Mouse (Mus musculus) C2C12 (cell line): ENCODE measurements around the gene Usp35. TPM values are rescaled to one million over a fixed set of nuclear protein-coding genes. Genes with fewer than 3 reads are reported as not detected.

Experiments
- H3K27me3 ChIP-seq: one replicate; pipeline ENCODE4 v1.6.1; 2011; ENCODE audit not compliant: control insufficient read depth, insufficient read depth, insufficient read length
- H3K36me3 ChIP-seq: one replicate; pipeline ENCODE4 v1.6.1; 2011; ENCODE audit not compliant: control insufficient read depth, insufficient read depth
- H3K4me3 ChIP-seq: one replicate; pipeline ENCODE4 v1.5.1; 2011; ENCODE audit warnings: mild to moderate bottlenecking, control low read depth; ENCODE audit not compliant: poor library complexity, insufficient read depth, severe bottlenecking
- H3K79me2 ChIP-seq: one replicate; pipeline ENCODE4 v1.6.1; 2011; ENCODE audit not compliant: control insufficient read depth, insufficient read depth
- H3K79me3 ChIP-seq: one replicate; pipeline ENCODE4 v1.6.1; 2011; ENCODE audit warnings: low read depth, control low read depth
- H3ac ChIP-seq: one replicate; pipeline ENCODE3; 2011; ENCODE audit warnings: low read depth; ENCODE audit not compliant: control insufficient read depth, insufficient read length
- CEBPB ChIP-seq: IDR thresholded peaks from one replicate; pipeline ENCODE4 v1.6.1; 2011; ENCODE audit warnings: low read depth, mild to moderate bottlenecking, control low read depth, moderate library complexity
- CTCF ChIP-seq: IDR thresholded peaks from one replicate; pipeline ENCODE4 v1.5.1; 2011; ENCODE audit not compliant: control insufficient read depth, insufficient read depth, insufficient read length
- FOSL1 ChIP-seq: IDR thresholded peaks from one replicate; pipeline ENCODE4 v1.8.0; 2011; ENCODE audit warnings: mild to moderate bottlenecking, low read length; ENCODE audit not compliant: poor library complexity, insufficient read depth, severe bottlenecking
- MAX ChIP-seq: IDR thresholded peaks from one replicate; pipeline ENCODE4 v1.6.1; 2011; ENCODE audit warnings: mild to moderate bottlenecking, control low read depth
- MYOD1 ChIP-seq: IDR thresholded peaks from one replicate; pipeline ENCODE4 v1.6.1; 2011; ENCODE audit warnings: low read depth; ENCODE audit not compliant: control insufficient read depth, insufficient read length
- MYOG ChIP-seq: IDR thresholded peaks from one replicate; pipeline ENCODE4 v1.6.1; 2011; ENCODE audit not compliant: control insufficient read depth, insufficient read length; ENCODE audit errors: extremely low read depth
- USF1 ChIP-seq: IDR thresholded peaks from one replicate; pipeline ENCODE4 v1.6.1; 2011; ENCODE audit warnings: low read depth, mild to moderate bottlenecking, control low read depth, moderate library complexity
- polyA plus RNA-seq: library from polyadenylated mRNA; unstranded; fragments of >200 nt; fragmentation: generic; extraction: Trizol; gene quantifications from one replicate; pipeline ENCODE4 v1.2.1, GENCODE M21; 2012; ENCODE audit warnings: missing spikeins

The Usp35 gene
- polyA plus RNA-seq, 1 experiment: 1.1 TPM

GRCm38 (mm10) chr7:97314646-97315045 lies 17.2 kb downstream of the Usp35 start:
- TF ChIP-seq MAX (no peak), FOSL1 (no peak), CTCF (no peak), CEBPB (no peak), MYOD1 (no peak), USF1 (no peak), MYOG (no peak)
- Histone ChIP-seq H3K79me3 (no peaks in the 10 kb centered on the region), H3K27me3 (no peaks in the 10 kb centered on the region), H3K79me2 (no peaks in the 10 kb centered on the region), H3ac (no peak overlapping the region), H3K4me3 (no peak overlapping the region), H3K36me3 (no peaks in the 10 kb centered on the region)

DNA sequence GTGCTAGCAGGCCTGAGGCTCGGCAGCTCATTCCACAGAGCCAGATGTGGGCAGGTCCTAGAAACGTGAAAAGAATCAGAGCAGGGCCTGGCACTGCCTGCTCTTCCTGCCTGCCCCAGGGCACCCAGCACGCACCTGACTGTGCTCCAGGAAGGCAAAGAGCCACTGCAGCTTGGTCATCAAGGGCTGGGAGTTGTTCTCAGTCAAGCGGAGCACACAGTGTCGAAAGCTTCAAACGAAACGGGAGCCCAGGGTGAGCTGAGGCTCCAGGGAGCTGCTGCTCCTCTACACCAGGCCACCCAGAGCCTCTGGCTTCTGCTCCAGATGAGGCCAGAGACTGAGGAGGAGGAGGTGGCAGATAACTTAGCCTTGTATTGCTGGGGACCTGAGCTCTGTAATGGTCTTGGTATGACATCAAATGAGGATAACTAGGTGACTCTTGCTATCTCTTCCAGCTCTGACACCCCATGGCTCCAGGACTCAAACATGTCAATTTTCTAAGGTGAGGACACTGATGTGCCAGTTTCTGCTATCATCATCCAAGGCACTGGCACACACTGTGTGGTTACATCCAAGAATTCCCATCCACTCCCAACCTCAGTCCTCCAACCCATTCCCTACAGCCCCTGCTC lies 18.3 kb downstream of the Usp35 start:
- Histone ChIP-seq H3K79me3 (no peaks in the 10 kb centered on the region), H3K36me3 (no peaks in the 10 kb centered on the region), H3K79me2 (no peaks in the 10 kb centered on the region), H3K27me3 (no peaks in the 10 kb centered on the region), H3ac (no peak overlapping the region), H3K4me3 (no peak overlapping the region)
- no peak for TF ChIP-seq MYOD1
- TF ChIP-seq CTCF: no peak
- no peak for TF ChIP-seq MAX
- no peak for TF ChIP-seq CEBPB
- no peak for TF ChIP-seq USF1
- TF ChIP-seq FOSL1: no peak
- no peak for TF ChIP-seq MYOG

GRCm38 (mm10) chr7:97312856-97313255 lies 19.0 kb downstream of the Usp35 start:
- Histone ChIP-seq H3K36me3 (no peaks in the 10 kb centered on the region), H3K79me2 (no peaks in the 10 kb centered on the region), H3K27me3 (no peaks in the 10 kb centered on the region), H3ac (no peak overlapping the region), H3K4me3 (no peak overlapping the region), H3K79me3 (no peaks in the 10 kb centered on the region)
- TF ChIP-seq CEBPB: no peak
- no peak for TF ChIP-seq MAX
- TF ChIP-seq FOSL1: no peak
- TF ChIP-seq MYOG: no peak
- no peak for TF ChIP-seq CTCF

GRCm38 (mm10) chr7:97312196-97312595 lies 19.6 kb downstream of the Usp35 start:
- TF ChIP-seq FOSL1 (no peak), USF1 (no peak)
- no peak overlapping the region for H3K4me3 ChIP-seq
- H3K79me2 ChIP-seq: no peaks in the 10 kb centered on the region
- no peaks in the 10 kb centered on the region for H3K27me3 ChIP-seq
- H3K36me3 ChIP-seq: no peaks in the 10 kb centered on the region
- no peaks in the 10 kb centered on the region for H3K79me3 ChIP-seq
- H3ac ChIP-seq: no peak overlapping the region

- TF ChIP-seq CTCF (no peak), CEBPB (no peak), MYOD1 (no peak), MYOG (no peak), FOSL1 (no peak), MAX (no peak), USF1 (no peak)
- Histone ChIP-seq H3K36me3 (no peaks in the 10 kb centered on the region), H3ac (no peak overlapping the region), H3K27me3 (no peaks in the 10 kb centered on the region), H3K4me3 (no peak overlapping the region), H3K79me3 (no peaks in the 10 kb centered on the region), H3K79me2 (no peaks in the 10 kb centered on the region)
Measured at GRCm38 (mm10) chr7:97311620-97312019, 20.2 kb downstream of the Usp35 start.

DNA sequence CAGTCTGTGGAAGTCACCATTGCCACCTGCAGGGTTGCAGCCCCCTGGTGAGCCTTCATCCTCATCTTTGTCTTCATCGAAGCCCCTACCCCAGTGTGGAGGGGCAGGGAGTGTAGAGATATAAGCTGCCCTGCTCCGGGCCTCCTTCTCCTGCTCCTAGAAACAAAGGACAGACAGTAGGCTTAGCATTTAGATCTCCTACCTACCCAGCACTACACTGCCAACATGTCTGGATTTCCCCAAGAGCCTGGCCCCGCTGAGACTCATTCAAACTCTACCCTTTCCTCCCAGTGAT lies 21.5 kb downstream of the Usp35 start:
- H3ac ChIP-seq: no peak overlapping the region
- TF ChIP-seq CTCF: no peak
- no peaks in the 10 kb centered on the region for H3K79me3 ChIP-seq
- no peaks in the 10 kb centered on the region for H3K27me3 ChIP-seq
- no peak overlapping the region for H3K4me3 ChIP-seq
- no peaks in the 10 kb centered on the region for H3K79me2 ChIP-seq
- no peaks in the 10 kb centered on the region for H3K36me3 ChIP-seq
